Mouse (Mus musculus) neural tube, embryonic 11.5 days (tissue): ENCODE results near the gene Ddt. TPM values are rescaled to one million over a fixed set of nuclear protein-coding genes. Genes with fewer than 3 reads are reported as not detected.

Experiments used
- ATAC-seq: fragments of 200-750 bp; cut with Nextera tagmentation; 2 replicates; pipeline ENCODE4 v1.8.0; 2017; ENCODE audit warnings: moderate number of reproducible peaks, mild to moderate bottlenecking, moderate TSS enrichment, moderate library complexity; ENCODE audit not compliant: insufficient read depth, low FRiP score, low TSS enrichment
- DNase-seq: peaks from one replicate; pipeline ENCODE4 v3.0.0-alpha.2; 2015; ENCODE audit warnings: low spot score
- H3K27ac ChIP-seq: fragments of 300-500 bp; sonication (generic); 2 replicates; pipeline ENCODE4 v1.5.1; 2014; ENCODE audit warnings: low read depth, mild to moderate bottlenecking, low read length
- H3K27me3 ChIP-seq: fragments of 300-500 bp; sonication (generic); 2 replicates; pipeline ENCODE4 v1.6.1; 2014; ENCODE audit warnings: mild to moderate bottlenecking, low read length, mixed read lengths; ENCODE audit not compliant: control insufficient read depth, insufficient read depth
- H3K36me3 ChIP-seq: fragments of 300-500 bp; sonication (generic); 2 replicates; pipeline ENCODE4 v1.6.1; 2014; ENCODE audit warnings: mild to moderate bottlenecking, low read length, moderate library complexity, mixed read lengths; ENCODE audit not compliant: control insufficient read depth, insufficient read depth
- H3K4me1 ChIP-seq: fragments of 300-500 bp; sonication (generic); 2 replicates; pipeline ENCODE4 v1.6.1; 2014; ENCODE audit warnings: low read length, mixed read lengths; ENCODE audit not compliant: control insufficient read depth, insufficient read depth
- H3K4me2 ChIP-seq: fragments of 300-500 bp; sonication (generic); 2 replicates; pipeline ENCODE4 v1.6.1; 2014; ENCODE audit warnings: low read depth, mild to moderate bottlenecking, moderate library complexity
- H3K4me3 ChIP-seq: fragments of 300-500 bp; sonication (generic); 2 replicates; pipeline ENCODE4 v1.5.1; 2014; ENCODE audit warnings: low read depth, low read length
- H3K9ac ChIP-seq: fragments of 300-500 bp; sonication (generic); 2 replicates; pipeline ENCODE4 v1.6.1; 2014; ENCODE audit warnings: mild to moderate bottlenecking, low read length
- H3K9me3 ChIP-seq: fragments of 300-500 bp; sonication (generic); 2 replicates; pipeline ENCODE4 v1.6.1; 2016; ENCODE audit warnings: low read length; ENCODE audit not compliant: control insufficient read depth
- WGBS: fragments of 180-500 bp; shearing (Covaris S2); extraction: QIAGEN DNeasy Blood & Tissue Kit; methylation state at CpG from one replicate; pipeline ENCODE4 v1.1.7; 2014; 5-methylcytosine and 5-hydroxymethylcytosine counted together
- polyA plus RNA-seq: library from polyadenylated mRNA; unstranded; fragments of >200 nt; fragmentation: Nextera tagmentation; extraction: Ambion mirVana; gene quantifications from 2 replicates; pipeline ENCODE4 v1.2.1, GENCODE M21; 2014

Ddt gene
- polyA plus RNA-seq, 1 experiment from 2014 or later, result 93.0 TPM

GRCm38 (mm10) chr10:75762413-75762812 is 10.8 kb downstream of the Ddt start:
- no peak overlapping the region for H3K9ac ChIP-seq
- H3K27ac ChIP-seq, result no peak overlapping the region

DNA sequence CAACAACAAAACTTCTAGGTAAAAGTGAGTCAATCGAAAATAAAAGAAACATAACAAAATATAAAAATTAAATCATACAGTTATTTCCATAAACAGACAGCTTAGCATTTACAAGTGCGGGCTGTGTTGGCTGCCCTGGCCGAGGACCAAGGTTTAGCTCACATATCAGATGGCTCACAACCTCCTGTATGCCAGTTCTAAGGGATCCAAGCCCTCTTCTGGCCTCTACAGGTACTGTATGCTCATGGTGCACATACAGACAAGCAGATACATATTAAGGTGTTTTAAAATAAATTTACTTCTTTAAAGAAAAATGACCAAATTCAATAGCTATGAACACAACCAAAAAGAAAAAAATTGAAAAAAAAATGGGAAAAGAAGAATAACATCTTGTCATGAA is 12.9 kb downstream of the Ddt start:
- no peak for ATAC-seq
- Histone ChIP-seq H3K4me1 (0 out of 2 replicates have a peak, but pooled peaks cover 4% of the 10 kb centered on the region), H3K4me2 (no peak overlapping the region), H3K9me3 (peaks cover 3% of the 10 kb centered on the region; the same call in 1 of the 2 replicates), H3K36me3 (no peaks in the 10 kb centered on the region; the same call in 1 of the 2 replicates), H3K27me3 (no peaks in the 10 kb centered on the region), H3K4me3 (no peak overlapping the region), H3K9ac (no peak overlapping the region), H3K27ac (no peak overlapping the region)
- 95% methylated on average over 3 of the region's 3 CpGs for WGBS
- no peak for DNase-seq

More at GRCm38 (mm10) chr10:75762413-75762812, 10.8 kb downstream of the Ddt start:
- H3K4me2 ChIP-seq, result no peak overlapping the region
- no peak overlapping the region for H3K4me3 ChIP-seq
- no peaks in the 10 kb centered on the region; the same call in 1 of the 2 replicates for H3K36me3 ChIP-seq
- WGBS, result 92% methylated on average over 3 of the region's 3 CpGs
- ATAC-seq (no peak), DNase-seq (no peak)
- 0 out of 2 replicates have a peak, but pooled peaks cover 4% of the 10 kb centered on the region for H3K4me1 ChIP-seq
- H3K27me3 ChIP-seq, result no peaks in the 10 kb centered on the region
- peaks cover 3% of the 10 kb centered on the region; the same call in 1 of the 2 replicates for H3K9me3 ChIP-seq

DNA sequence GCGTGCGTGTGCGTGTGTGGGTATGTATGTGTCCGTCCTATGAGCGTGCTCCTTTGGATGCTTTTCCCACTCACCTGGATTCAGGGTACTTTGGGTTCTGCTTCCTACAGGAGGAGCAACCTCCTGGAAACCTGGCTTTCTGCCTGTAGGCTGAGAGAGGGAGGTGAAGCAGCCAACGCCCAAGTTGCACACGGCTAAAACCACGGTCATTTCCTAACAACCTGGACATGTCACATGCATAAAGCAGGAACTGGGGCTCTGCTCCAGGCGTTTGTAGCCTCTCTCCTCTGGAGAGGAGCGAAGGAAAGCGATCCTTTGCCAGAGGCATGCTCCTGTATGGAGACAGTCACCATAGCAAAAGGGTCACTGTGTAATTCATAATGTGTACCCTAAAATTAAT is 16.5 kb downstream of the Ddt start:
- WGBS, result 95% methylated on average over 11 of the region's 11 CpGs
- H3K9ac ChIP-seq, result no peak overlapping the region

GRCm38 (mm10) chr10:75744017-75744416 is 29.2 kb downstream of the Ddt start:
- Histone ChIP-seq H3K9me3 (no peaks in the 10 kb centered on the region), H3K27me3 (no peaks in the 10 kb centered on the region), H3K27ac (no peak overlapping the region), H3K4me1 (no peaks in the 10 kb centered on the region), H3K9ac (no peak overlapping the region), H3K36me3 (peaks cover 13% of the 10 kb centered on the region), H3K4me3 (no peak overlapping the region), H3K4me2 (no peak overlapping the region)
- WGBS, result 49% methylated on average over 3 of the region's 3 CpGs
- ATAC-seq (peak; percentile 58; the same call in 1 of the 2 replicates), DNase-seq (peak; percentile 77)

More for the DNA sequence above, 16.5 kb downstream of the Ddt start:
- peaks cover 4% of the 10 kb centered on the region for H3K36me3 ChIP-seq
- H3K4me2 ChIP-seq, result no peak overlapping the region
- DNase-seq (no peak), ATAC-seq (no peak)
- H3K9me3 ChIP-seq, result peaks cover 3% of the 10 kb centered on the region; the same call in 1 of the 2 replicates
- no peak overlapping the region for H3K4me3 ChIP-seq
- no peak overlapping the region for H3K27ac ChIP-seq
- H3K4me1 ChIP-seq, result no peaks in the 10 kb centered on the region
- H3K27me3 ChIP-seq, result no peaks in the 10 kb centered on the region

GRCm38 (mm10) chr10:75743369-75743768 is 29.8 kb downstream of the Ddt start:
- ATAC-seq, result no peak
- DNase-seq, result no peak
- Histone ChIP-seq H3K27ac (no peak overlapping the region), H3K4me2 (no peak overlapping the region), H3K4me1 (no peaks in the 10 kb centered on the region), H3K9me3 (no peaks in the 10 kb centered on the region), H3K9ac (no peak overlapping the region), H3K36me3 (peaks cover 13% of the 10 kb centered on the region), H3K4me3 (no peak overlapping the region), H3K27me3 (no peaks in the 10 kb centered on the region)
- 90% methylated on average over 12 of the region's 12 CpGs for WGBS

DNA sequence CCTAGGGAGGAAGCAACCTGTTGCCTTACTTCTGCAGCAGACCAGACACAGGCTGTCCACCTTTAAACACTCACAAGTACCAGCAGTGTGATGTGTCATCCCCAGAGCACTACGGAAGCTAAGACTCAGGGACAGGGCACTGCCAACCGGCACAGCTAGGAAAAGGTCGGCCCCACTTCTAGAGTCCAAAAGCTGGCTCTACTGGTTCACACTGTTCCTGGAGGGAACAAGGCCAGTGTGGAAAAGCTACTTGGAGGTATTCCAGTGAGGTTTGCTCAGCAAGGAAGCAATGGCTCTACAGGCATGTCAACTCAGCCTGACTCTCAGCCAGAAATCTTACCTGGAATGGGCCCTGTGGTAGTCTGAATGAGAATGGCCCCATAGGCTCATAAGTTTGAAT is 32.3 kb downstream of the Ddt start:
- H3K4me2 ChIP-seq, result no peak overlapping the region
- H3K36me3 ChIP-seq, result peaks cover 9% of the 10 kb centered on the region
- no peak for DNase-seq
- H3K9ac ChIP-seq, result no peak overlapping the region
- no peaks in the 10 kb centered on the region for H3K4me1 ChIP-seq
- H3K27ac ChIP-seq, result no peak overlapping the region
- no peaks in the 10 kb centered on the region for H3K9me3 ChIP-seq
- WGBS, result 95% methylated on average over 3 of the region's 3 CpGs
- H3K27me3 ChIP-seq, result no peaks in the 10 kb centered on the region
- no peak for ATAC-seq
- H3K4me3 ChIP-seq, result no peak overlapping the region

GRCm38 (mm10) chr10:75725449-75725848 is 47.8 kb downstream of the Ddt start:
- WGBS, result 90% methylated on average over 7 of the region's 7 CpGs

More at GRCm38 (mm10) chr10:75725449-75725848, 47.8 kb downstream of the Ddt start:
- Histone ChIP-seq H3K9me3 (no peaks in the 10 kb centered on the region), H3K4me2 (no peak overlapping the region), H3K4me1 (no peaks in the 10 kb centered on the region), H3K27me3 (no peaks in the 10 kb centered on the region), H3K4me3 (no peak overlapping the region), H3K9ac (no peak overlapping the region), H3K27ac (no peak overlapping the region), H3K36me3 (peaks cover 14% of the 10 kb centered on the region)
- DNase-seq (no peak), ATAC-seq (no peak)

Other genes with a start within 250 kb of the Ddt start
- gene Lrrc75b, start 213.1 kb downstream of the Ddt start, polyA plus RNA-seq, result 6.1 and 6.6 TPM in 2 replicates
- gene Ggt1, start 211.8 kb downstream of the Ddt start, polyA plus RNA-seq, result 2.0 and 3.1 TPM in 2 replicates
- gene Ggt5, start 184.1 kb downstream of the Ddt start, polyA plus RNA-seq, result 0.37 and 0.45 TPM in 2 replicates
- gene Susd2, start 129.4 kb downstream of the Ddt start, polyA plus RNA-seq, result 1.8 and 2.4 TPM in 2 replicates
- 29.5 and 32.2 TPM in 2 replicates for gene Cabin1, start 9.1 kb downstream of the Ddt start, polyA plus RNA-seq
- gene Gm20441, start 7.5 kb upstream of the Ddt start, polyA plus RNA-seq, result not detected in 2 replicates
- 2.1 and 2.9 TPM in 2 replicates for gene Gstt3, start 8.0 kb upstream of the Ddt start, polyA plus RNA-seq
- gene Gstt1, start 25.2 kb upstream of the Ddt start, polyA plus RNA-seq, result 2.5 and 2.9 TPM in 2 replicates
- not detected in 2 replicates for gene Gstt4, start 49.1 kb upstream of the Ddt start, polyA plus RNA-seq
- gene Gstt2, start 64.0 kb upstream of the Ddt start, polyA plus RNA-seq, result 6.5 and 7.2 TPM in 2 replicates
- gene Mif, start 86.8 kb upstream of the Ddt start, polyA plus RNA-seq, result 2,352 and 2,361 TPM in 2 replicates
- 2.8 and 2.9 TPM in 2 replicates for gene Derl3, start 120.0 kb upstream of the Ddt start, polyA plus RNA-seq
- gene Smarcb1, start 148.2 kb upstream of the Ddt start, polyA plus RNA-seq, result 288 and 294 TPM in 2 replicates
- gene Chchd10, start 159.7 kb upstream of the Ddt start, polyA plus RNA-seq, result 9.9 and 11.7 TPM in 2 replicates
- gene Mmp11, start 163.1 kb upstream of the Ddt start, polyA plus RNA-seq, result 41.2 and 46.1 TPM in 2 replicates
- 0.97 and 1.9 TPM in 2 replicates for gene Gm867, start 167.3 kb upstream of the Ddt start, polyA plus RNA-seq
- 0.53 TPM in 1 of 2 replicates, not detected in the other for gene Vpreb3, start 169.6 kb upstream of the Ddt start, polyA plus RNA-seq
- 0.19 TPM in 1 of 2 replicates, not detected in the other for gene Gm5134, start 181.1 kb upstream of the Ddt start, polyA plus RNA-seq